Mouse (Mus musculus): ENCODE measurements around the gene Fhod1. TPM values are rescaled to one million over a fixed set of nuclear protein-coding genes. Genes with fewer than 3 reads are reported as not detected.
A peak's percentile ranks its signal among the peaks of the same experiment; 100 is the strongest.
"Not testable (repeated sequence)": the region's sequence is repeated elsewhere in the genome, so short reads cannot be mapped to it uniquely, and the experiment has no call there.

Fhod1 gene
- total RNA-seq, 4 experiments from 2014 or later, result 21.1 to 28.8 (median 23.9) TPM

DNA sequence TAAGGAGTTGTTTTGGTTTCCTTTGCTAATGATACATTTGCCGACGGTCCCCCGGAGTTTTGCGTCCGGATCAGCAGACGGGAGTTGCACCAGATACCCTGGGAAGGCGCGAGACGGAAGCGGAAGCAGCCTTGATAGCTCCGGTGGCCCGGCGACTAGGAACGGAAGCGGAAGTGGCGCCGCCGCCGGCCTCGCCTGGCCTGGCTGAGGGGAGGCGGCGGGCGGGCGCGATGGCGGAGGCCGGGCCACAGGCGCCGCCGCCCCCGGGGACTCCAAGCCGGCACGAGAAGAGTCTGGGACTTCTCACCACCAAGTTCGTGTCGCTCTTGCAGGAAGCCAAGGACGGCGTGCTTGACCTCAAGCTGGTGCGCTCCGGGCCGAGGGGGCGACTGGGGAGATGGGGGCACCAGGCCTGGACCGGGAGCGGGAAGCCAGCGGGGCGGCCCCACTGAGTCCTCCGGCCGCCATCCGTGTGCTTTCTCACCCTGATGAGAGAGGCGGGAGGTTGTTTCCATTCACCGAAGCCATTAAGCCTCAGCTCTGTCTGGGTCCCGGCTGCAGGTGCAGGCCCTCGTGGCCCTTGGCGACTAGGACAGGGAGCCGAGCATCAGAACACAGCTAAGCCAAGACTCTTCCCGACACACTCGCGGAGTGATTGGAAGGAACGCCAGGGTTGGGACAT is 50.1 kb downstream of the Fhod1 start, which contains the start of gene E2f4:
E2f4 (plus strand) TSS at position 153 of the 682 bp plus-strand sequence.
- DNase-seq (ENCODE audit: low spot score in 2 of 2), result peak; percentile 82 to 89

DNA sequence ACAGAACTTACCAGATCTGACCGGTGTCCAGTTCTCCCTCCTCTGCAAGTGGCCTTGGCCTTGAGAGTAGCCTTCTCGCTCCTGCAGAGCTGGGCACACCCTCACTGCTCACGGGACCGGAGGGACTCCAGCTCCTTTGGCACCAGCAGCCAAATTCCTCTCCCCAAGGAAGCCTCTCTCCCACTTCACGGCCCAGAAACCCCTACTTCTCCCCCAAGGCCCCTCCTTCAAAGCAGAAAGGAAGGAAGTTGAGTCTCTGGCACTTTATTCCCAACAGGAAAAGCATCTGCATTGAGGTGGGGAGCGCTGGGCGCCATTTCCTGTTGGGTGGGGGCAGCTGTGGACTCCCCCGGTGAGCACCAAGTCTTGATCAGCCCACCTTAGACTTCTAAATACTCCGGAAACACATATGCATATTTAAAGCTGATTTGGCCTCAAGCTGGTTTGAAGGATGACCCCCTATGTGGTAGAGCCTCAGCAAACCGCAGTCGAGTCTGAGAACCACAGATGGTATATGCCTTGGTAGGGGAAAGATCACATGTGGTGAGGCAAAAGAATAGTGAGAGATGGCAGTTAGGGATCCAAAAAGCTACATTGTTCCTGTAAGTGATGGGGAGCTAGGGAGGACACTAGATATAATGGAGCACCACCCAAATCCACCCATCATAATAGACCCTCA is 51.7 kb downstream of the Fhod1 start, which contains the start of gene Exoc3l:
Exoc3l (minus strand) TSS at position 207 of the 679 bp plus-strand sequence.
- no peak for DNase-seq (ENCODE audit: low spot score in 2 of 2)

DNA sequence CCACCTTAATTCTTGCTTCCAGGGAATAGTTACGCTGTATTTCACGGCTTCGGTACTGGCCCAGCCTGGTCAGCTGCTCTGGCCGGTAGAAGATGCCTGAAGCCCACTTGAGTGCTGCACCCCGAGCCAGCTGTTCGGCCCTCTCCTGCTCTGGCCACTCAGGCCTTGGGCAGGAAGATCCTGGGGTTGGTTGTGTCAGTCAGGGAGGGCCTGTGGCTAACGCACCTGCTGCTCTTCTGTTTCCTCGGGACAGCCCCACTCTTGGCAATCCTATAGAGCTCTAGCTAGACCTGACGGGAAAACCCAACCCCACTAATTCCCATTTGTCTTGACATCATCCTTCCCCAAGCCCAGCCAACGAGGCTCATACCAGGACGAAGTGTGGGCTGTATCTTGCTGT is 52.5 kb downstream of the Fhod1 start:
- no peak for DNase-seq (ENCODE audit: low spot score in 2 of 2)

DNA sequence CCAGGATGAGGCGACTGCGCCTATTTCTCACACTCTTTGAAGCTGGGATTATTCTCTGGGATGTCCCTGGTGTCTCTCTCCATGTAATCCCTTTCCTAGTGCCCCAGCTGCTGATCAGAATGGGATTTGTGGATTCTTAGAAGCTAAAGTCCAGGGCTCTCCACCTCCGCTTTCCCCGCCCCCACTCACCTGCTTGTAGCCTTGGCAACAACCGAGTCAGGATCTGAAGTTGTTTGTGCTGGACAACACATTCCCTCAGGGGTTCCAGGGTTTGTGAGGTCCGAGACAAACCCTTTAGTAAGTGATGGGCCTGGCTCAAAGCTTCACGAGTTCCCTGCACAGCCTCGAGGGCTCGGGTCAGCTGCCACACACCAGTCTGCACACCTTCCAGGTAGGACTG is 53.0 kb downstream of the Fhod1 start:
- no peak for DNase-seq (ENCODE audit: low spot score in 2 of 2)

DNA sequence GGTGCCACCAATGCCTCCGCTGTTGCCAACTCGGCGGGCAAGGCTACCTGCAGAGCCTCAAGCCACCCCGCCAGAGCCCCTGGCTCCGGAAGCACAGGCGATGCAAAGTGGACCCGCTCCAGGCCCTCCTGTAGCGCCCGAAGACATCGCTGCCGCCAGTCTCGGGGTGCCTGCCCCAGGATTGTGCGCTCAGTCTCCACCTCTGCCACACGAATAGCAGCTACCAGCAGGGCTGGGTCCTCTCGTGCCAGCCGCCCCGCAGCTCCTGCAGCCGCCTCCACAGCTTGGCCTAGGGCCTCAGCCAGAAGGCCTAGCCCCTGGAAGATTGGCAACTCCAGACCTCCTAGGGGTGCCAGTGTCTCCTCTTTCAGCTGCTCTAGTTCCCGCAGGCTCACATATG is 54.3 kb downstream of the Fhod1 start:
- DNase-seq (ENCODE audit: low spot score in 2 of 2), result no peak

DNA sequence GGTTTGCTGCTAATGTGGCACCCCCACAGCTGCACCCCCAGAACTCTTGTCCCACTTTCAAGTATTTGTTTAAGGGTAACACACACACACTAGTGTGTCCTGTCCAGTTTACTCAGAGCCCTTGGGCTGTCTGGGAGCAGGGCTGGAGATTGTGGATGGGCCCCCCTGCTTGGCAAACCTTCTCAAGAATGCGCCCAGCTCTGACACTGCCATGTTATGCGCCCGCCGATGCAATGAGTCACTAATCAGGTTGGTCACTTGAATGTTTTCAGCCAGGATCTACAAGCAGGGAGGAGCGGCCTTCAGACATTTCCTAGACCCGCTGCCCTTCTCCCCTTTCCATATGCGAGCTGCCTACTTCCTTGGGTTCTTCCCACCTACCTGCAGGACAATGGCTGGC is 55.3 kb downstream of the Fhod1 start:
- DNase-seq (ENCODE audit: low spot score in 2 of 2), result no peak

DNA sequence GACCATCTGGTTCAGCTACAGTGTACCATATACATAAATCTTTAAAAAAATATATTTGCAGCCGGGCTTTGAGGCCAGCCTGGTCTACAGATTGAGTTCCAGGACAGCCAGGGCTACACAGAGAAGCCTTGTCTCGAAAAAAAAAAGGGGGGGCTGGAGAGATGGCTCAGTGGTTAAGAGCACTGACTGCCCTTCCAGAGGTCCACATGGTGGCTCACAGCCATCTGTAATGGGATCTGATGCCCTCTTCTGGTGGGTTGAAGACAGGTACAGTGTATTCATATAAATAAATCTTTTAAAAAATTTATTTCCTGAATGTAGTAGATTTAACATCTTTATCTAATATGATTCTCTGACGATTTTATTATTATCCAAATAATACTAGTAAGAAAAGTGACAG is 56.0 kb downstream of the Fhod1 start:
- not testable (repeated sequence) for DNase-seq (ENCODE audit: low spot score in 2 of 2)

DNA sequence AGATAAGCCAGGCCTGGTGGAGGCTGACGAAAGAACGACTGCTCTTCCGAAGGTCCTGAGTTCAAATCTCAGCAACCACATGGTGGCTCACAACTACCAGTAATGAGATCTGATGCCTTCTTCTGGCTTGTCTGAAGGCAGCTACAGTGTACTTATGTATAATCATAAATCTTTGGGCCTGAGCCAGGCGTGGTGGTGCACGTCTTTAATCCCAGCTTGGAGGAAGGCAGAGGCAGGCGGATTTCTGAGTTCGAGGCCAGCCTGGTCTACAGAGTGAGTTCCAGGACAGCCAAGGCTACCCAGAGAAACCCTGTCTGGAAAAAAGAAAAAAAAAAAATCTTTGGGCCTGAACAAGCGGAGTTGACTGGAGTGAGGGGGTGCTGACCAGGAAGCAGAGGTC is 56.4 kb downstream of the Fhod1 start:
- DNase-seq (ENCODE audit: low spot score in 2 of 2), result not testable (repeated sequence)

DNA sequence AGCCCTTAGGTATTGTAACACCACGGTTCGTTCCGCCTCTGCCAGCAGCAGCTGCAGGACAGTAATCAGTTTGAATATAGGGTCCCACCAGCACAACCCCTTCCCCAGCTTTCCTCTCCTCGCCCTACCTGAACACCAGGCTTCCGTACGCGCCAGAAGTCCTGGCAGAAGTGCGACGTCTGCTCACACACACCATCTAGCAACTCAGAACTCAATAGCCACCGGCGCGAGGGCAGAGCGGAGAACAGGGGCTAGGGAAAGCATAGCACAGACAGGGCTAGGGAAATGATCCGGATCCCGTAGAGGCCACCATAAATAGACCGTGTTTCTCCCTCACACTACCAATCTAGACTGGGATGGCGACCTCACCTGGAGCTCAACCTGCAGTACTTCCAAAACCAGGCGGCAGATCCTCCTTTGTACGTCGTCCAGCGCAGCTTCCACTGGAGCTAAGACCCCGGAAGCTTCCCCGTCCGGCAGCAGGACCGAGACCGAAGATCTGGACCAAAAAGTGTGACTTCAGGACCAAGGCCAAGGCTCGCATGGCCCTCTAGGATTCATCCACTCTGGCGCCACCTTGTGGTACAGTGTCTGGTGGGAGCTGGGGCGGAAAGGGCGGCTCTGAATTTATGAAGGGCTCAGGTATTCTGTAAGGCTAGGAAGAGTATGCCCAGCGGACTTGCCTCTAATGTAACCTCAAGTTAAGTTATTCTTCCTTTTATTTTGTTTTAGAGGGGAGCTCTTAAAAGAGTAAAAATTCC is 57.0 kb downstream of the Fhod1 start:
- peak; percentile 81 to 82 for DNase-seq (ENCODE audit: low spot score in 2 of 2)

DNA sequence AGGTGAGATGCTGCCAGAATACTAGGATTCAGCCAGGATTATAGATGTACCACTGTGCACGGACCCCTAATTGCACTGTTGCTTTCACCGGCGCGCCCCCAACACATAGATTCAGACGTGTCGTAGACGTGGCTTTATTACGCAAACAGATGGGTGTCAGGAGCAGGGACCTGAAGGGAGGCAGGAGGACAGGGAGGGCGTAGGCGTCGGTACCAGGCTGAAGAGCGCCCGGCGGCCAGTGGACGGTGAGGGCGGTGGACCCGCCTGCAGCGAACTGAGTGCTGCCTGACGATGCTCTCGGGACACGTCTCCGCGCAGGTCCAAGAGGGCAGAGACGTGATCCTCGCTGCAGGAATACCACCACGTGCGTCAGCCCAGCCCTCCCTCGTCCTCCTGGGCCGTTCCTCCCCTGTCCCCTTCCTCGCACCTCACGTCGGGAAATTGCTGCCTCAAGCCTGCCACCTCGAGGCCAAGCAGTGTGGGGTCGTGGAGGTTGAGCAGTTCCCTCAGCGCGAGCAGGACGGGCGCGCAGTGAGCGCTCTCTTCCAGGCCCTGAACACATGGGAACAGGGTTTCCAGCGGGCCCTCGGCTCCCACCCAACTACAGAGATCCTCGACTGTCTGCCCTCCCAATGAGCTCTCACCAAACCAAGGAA is 57.8 kb downstream of the Fhod1 start, which contains the start of gene 4931428F04Rik:
4931428F04Rik (minus strand) TSS at position 60 of the 656 bp plus-strand sequence.
- DNase-seq (ENCODE audit: low spot score in 2 of 2), result no peak

DNA sequence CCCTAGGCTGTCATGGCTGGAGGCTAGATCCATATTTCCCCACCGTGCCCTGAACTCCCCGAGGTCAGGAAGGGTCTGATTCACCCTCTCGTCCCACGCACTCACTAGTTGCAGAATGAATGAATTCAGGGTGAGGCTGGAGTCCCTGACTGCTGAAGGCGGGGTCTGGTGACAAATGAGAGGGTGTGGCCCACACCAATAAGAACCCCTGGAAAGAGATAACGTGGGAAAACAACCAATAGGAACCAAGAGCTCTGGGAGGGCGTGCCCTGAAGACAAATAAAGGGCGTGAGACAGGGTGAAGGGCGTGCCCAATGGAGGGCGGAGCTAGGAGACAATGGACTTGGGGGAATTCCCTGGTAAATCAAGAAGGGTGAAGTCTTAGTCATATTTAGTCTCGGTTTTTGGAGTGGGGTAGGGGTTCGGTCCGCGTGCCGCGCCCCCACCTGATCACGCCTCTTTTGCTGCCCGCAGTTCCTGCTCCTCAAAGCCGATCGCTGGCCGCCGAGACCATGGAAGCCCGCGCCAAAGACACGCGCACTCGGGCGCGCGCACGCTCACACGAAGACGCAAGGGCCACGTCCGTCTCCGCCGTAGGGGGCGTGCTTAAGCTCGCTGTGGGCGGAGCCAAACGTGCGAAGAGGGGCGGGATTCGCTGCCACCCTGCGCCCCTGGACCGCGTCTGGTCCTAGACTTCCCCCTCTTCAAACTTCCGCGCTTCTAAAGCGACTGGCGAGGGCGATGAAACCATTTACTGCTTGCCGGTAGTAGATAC is 58.6 kb downstream of the Fhod1 start:
- peak; percentile 88 to 89 for DNase-seq (ENCODE audit: low spot score in 2 of 2)

DNA sequence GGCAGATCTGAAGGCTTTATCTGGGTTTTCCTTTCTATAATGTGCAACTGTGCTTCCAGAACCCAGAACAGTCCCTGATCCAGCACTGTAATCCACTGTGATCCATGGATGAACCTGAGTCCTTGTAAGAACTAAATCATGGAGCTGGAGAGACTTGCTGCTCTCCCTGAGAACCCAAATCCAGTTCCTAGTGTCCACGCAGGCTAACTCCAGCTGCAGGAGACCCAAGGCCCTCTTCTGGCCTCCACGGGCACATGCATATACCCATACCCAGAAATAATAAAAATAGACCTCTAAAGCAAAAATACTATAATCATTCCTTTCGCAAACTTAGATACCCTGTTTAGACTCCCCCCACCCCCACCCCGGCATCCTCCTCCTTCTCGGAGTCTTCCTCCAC is 59.5 kb downstream of the Fhod1 start:
- DNase-seq (ENCODE audit: low spot score in 2 of 2), result no peak

DNA sequence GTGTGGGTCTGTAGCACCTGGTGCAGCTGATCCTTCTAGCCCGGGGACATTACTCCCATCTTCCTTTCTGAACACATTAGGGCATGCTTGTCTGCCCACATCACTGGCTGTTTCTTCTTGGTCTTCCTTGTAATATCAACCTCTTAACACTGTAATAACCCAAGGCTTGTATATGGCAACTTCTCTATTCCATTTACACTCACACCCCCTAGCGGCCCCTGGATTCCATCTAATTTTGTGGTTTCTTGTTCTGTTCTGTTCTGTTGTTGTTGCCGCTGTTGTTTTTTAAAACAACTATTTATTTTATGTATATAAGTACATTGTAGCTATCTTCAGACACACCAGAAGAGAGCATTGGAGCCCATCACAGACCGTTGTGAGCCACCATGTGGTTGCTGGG is 60.8 kb downstream of the Fhod1 start:
- no peak for DNase-seq (ENCODE audit: low spot score in 2 of 2)

DNA sequence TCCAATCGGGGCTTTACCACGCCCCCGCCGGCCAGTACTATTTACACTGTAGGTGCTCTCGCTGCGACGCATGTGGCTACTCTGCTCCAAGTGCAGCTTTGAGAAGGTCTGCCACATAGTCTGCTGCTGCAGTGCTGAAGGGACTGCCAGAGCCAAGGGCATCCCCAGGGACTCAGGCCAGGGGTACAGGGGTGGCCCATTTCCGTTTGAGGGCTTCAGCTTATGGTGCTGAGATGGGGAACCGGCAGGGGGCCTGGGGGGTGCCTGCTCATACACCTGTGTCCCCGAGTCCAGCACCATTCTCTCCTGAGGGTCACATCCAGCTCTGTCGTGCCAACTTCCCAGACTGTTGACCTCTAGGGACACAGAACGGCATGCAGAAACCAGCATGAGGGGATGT is 62.2 kb downstream of the Fhod1 start:
- DNase-seq (ENCODE audit: low spot score in 2 of 2), result no peak

DNA sequence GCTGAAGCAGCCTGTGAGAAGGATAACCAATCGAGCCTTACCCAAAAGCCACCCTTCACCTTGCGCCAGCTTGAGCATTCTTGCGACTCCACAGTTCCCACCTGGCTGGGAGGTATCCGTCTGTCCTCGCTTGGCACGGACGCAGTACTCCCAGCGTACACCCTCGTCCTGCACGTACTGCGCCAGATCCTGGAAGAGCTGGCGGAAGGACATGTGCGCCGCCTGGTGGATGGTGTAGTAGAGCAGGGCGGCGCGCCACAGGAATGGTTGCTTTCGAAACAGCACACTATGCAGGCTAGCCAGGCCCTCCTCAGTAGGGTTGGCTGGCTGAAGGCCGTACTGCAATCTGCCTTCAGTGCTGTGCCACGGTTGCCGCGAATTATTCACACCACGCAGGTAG is 64.7 kb downstream of the Fhod1 start:
- DNase-seq (ENCODE audit: low spot score in 2 of 2), result no peak

DNA sequence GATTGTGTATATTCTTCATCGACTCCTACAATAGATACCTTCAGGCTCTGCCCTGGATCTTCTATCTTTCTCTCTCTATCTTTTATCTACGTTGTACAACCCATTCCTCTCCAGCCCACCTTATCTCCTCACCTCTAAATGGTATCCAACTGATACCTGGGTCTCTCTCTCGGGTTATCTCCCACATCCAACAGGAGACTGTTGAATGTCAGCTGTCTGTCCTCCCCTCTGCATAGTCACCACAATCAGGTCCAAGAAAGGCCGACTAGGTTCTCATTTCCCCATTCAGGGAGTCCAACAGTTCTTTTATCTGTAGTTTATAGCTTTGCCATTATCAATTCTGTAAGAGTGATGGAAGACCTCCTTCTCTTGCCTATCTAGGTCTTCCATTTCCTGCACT is 65.5 kb downstream of the Fhod1 start:
- no peak for DNase-seq (ENCODE audit: low spot score in 2 of 2)

DNA sequence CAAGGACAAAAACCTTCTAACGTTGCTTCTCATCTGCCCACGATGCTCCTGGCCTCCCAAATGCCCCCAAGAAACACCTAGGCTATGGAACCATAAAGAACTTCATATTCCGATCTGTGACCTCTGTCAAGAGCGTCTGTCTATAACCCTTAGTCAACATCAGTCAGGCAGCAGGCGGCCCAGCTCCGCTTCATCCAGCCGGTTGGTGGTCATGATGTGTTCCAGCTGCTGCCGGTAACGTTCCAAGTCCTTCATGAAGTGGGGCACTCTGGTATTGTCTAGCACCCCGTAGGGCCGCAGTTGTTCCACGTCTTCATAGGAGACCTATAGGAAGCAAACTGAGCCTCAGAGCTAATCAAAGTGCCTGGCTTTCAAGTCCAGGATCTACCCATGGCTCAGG is 65.9 kb downstream of the Fhod1 start:
- no peak for DNase-seq (ENCODE audit: low spot score in 2 of 2)

DNA sequence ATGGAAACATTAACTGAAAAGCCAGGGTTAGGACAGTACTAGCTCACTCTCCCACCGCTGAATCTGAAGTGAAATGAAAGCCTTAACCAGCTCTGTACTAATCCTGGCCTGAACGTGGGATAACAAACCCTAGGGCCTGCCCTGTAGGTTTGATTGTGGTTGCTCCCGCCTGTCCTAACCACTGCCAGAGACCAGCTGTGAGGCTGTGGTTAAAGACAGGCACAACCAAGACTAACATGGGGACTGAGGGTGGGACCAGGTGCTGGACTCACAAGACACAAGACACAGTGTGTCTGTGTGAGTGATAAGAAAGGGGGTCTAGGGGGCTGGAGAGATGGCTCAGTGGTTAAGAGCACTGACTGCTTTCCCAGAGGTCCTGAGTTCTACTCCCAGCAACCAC is 67.2 kb downstream of the Fhod1 start:
- no peak for DNase-seq (ENCODE audit: low spot score in 2 of 2)

All from gastrocnemius, adult 8-10 months (tissue).